Mouse (Mus musculus): ENCODE measurements at regions not wholly inside any gene's neighbourhood (a gene's known extent, or its start where the extent isn't known, plus 50 kb on each side); places are given as distances from the start of the nearest gene placed in this dataset.
A peak's percentile ranks its signal among the peaks of the same experiment; 100 is the strongest.

- no peak for DNase-seq (ENCODE audit: low read depth, low spot score)
Measured at GRCm38 (mm10) chr19:28111263-28112180, 100.6 kb upstream of the Rfx3 start.

- no peak for DNase-seq (ENCODE audit: low read depth, low spot score)
Measured at GRCm38 (mm10) chr19:28095620-28096019, 84.7 kb upstream of the Rfx3 start.

- DNase-seq (ENCODE audit: low read depth, low spot score): no peak
Measured at GRCm38 (mm10) chr19:28092252-28092651, 81.3 kb upstream of the Rfx3 start.

GRCm38 (mm10) chr19:28087607-28088546 is 76.9 kb upstream of the Rfx3 start:
- DNase-seq (ENCODE audit: low read depth, low spot score): peak; percentile 46

GRCm38 (mm10) chr19:28070386-28070785 is 59.4 kb upstream of the Rfx3 start:
- DNase-seq (ENCODE audit: low read depth, low spot score): no peak

All from brain, embryonic 18.5 days (tissue).